Mouse (Mus musculus): Measurements from ENCODE around the gene Il23r.

GRCm38 (mm10) chr6:67471242-67471641, 20.4 kb downstream of the Il23r start:
- TF ChIP-seq CTCF (conservative IDR thresholded peaks at IDR 0.05; ENCODE audit: low read length) (no peak), POU5F1 (IDR thresholded peaks at IDR 0.05; ENCODE audit: borderline replicate concordance, low read length) (no peak)
